Comparison of ENCODE assay signal across 15 mouse cellular contexts in genomic region chr2:127517081-127517480, GRCm38 (mm10). TPM values are rescaled to one million over a fixed set of nuclear protein-coding genes. Genes with fewer than 3 reads are reported as not detected.
A peak's percentile ranks its signal among the peaks of the same experiment; 100 is the strongest.
DNase-seq lines count a peak whose midpoint lies in the region; ATAC-seq and TF ChIP-seq lines count a peak whose summit lies in the region.
"Had no signal": no experiment of that assay in that cellular context is flagged by ENCODE, and none has a peak within 500 bp of the region (broad histone marks: within the 10 kb centered on the region; RNA-seq: fewer than 3 reads in every experiment).

No protein-coding gene starts in this region.

- no peak for ATAC-seq in megakaryocyte-erythroid progenitor cell, adult 5-6 weeks (replicated peaks; ENCODE audit: low FRiP score, low TSS enrichment, poor library complexity, severe bottlenecking)
- ATAC-seq: activated CD4-positive, CD25-positive, alpha-beta regulatory T cell, adult 4 months had no signal

- H3K27ac ChIP-seq in layer of hippocampus, adult 2 months: peak overlapping the region; percentile 96
- H3K27ac ChIP-seq: heart, adult 2 months; kidney, embryonic 15.5 days; neural tube, embryonic 15.5 days had no signal

- TF ChIP-seq CTCF in layer of hippocampus, adult 2 months (conservative IDR thresholded peaks at IDR 0.05): no peak

- intact Hi-C loops in left cerebral cortex, postnatal 25 days (cut with DNase I): loop anchor here (1.0 kb wide), 1 partner anchor 20 kb away; no protein-coding TSS in a partner anchor

- DNase-seq in layer of hippocampus, adult 2 months (ENCODE audit: low spot score in 2 of 2): peak; percentile 63 to 73
- DNase-seq in layer of hippocampus, adult 9-10 months (ENCODE audit: low spot score): no peak
- peak; percentile 70 to 78 for DNase-seq in layer of hippocampus, adult 8-10 months (ENCODE audit: low spot score in 2 of 2)
- peak; percentile 75 to 91 for DNase-seq in left cerebral cortex, postnatal 25 days (ENCODE audit: low spot score in 2 of 2)
- DNase-seq in thymus, postnatal 25 days: peak; percentile 21
- no peak for DNase-seq in adrenal gland, postnatal 14 days
- DNase-seq: cerebellum, adult 11 months; heart, adult 2 months; liver; lung, embryonic 14.5 days had no signal

- peak overlapping the region; percentile 61 for H3K4me3 ChIP-seq in layer of hippocampus, adult 2 months
- H3K4me3 ChIP-seq: heart, adult 2 months; kidney, embryonic 15.5 days; neural tube, embryonic 15.5 days had no signal

RNA-seq across cellular contexts. Expression of gene Kcnip3, which starts 4.8 kb away (rescaled TPM):
- 10 to 100 TPM; 63.6 to 66.4 TPM for total RNA-seq in layer of hippocampus, adult 2 months (2021)
- total RNA-seq in layer of hippocampus, adult 8-10 months (2022): 10 to 100 TPM; 74.3 to 80.1 (median 78.6) TPM
- total RNA-seq in left cerebral cortex, postnatal 25 days (2021): 100 to 1,000 TPM; 120 to 123 TPM
- not detected in 2 replicates for total RNA-seq in megakaryocyte-erythroid progenitor cell, adult 5-6 weeks (2014; fragmentation: Nextera tagmentation)
- 0.15 TPM in 1 of 2 replicates, not detected in the other for total RNA-seq in megakaryocyte-erythroid progenitor cell, adult 5-6 weeks (2017)
- total RNA-seq in adrenal gland, postnatal 14 days (2021): 5.1 and 5.3 TPM in 2 replicates
- total RNA-seq: CH12.LX had no signal

RNA-seq across cellular contexts. Expression of gene Prom2, which starts 24.2 kb away (rescaled TPM):
- total RNA-seq in layer of hippocampus, adult 2 months (2021): under 1 TPM; 0.08 to 0.10 TPM
- under 1 TPM in 3 of 4 experiments, not detected in 1; 0.09 to 0.39 (median 0.18) TPM for total RNA-seq in layer of hippocampus, adult 8-10 months (2022)
- under 1 TPM; 0.18 to 0.21 TPM for total RNA-seq in left cerebral cortex, postnatal 25 days (2021)
- total RNA-seq in megakaryocyte-erythroid progenitor cell, adult 5-6 weeks (2014; fragmentation: Nextera tagmentation): not detected in 2 replicates
- not detected in 2 replicates for total RNA-seq in megakaryocyte-erythroid progenitor cell, adult 5-6 weeks (2017)
- total RNA-seq in adrenal gland, postnatal 14 days (2021): 0.19 and 0.26 TPM in 2 replicates
- total RNA-seq: CH12.LX; heart, adult 2 months had no signal

Comparison
In these comparisons a context has a peak if more than half of its experiments do, and no peak if none do; other contexts are left out.
1. DNase-seq: peak in layer of hippocampus, adult 2 months (2 of 2), layer of hippocampus, adult 8-10 months (2 of 2), left cerebral cortex, postnatal 25 days (2 of 2) and thymus, postnatal 25 days (single experiment); none in layer of hippocampus, adult 9-10 months (single experiment) and adrenal gland, postnatal 14 days (single experiment).
2. RNA of gene Kcnip3, which starts 4.8 kb away (total RNA-seq): 120 to 123 TPM in left cerebral cortex, postnatal 25 days, 74.3 to 80.1 TPM in layer of hippocampus, adult 8-10 months and 63.6 to 66.4 TPM in layer of hippocampus, adult 2 months; 5.1 to 5.3 TPM in adrenal gland, postnatal 14 days and 0.15 TPM in megakaryocyte-erythroid progenitor cell, adult 5-6 weeks; every median in the first group is over 10 times any median in the second.